Mouse (Mus musculus): ENCODE measurements around the gene Ppp1r14d. TPM values are rescaled to one million over a fixed set of nuclear protein-coding genes. Genes with fewer than 3 reads are reported as not detected.
A peak's percentile ranks its signal among the peaks of the same experiment; 100 is the strongest.

The Ppp1r14d gene
- polyA plus RNA-seq, 1 experiment, result not detected

GRCm38 (mm10) chr2:119238671-119239070 is 9.0 kb upstream of the Ppp1r14d start:
- H3K27me3 ChIP-seq (replicated peaks), result peaks cover 89% of the 10 kb centered on the region
- no peak for TF ChIP-seq FLI1 (IDR thresholded peaks at IDR 0.05; ENCODE audit: low read length)
- no peak for TF ChIP-seq GATA1 (IDR thresholded peaks at IDR 0.05; ENCODE audit: borderline replicate concordance, low read length)
- H3K36me3 ChIP-seq (replicated peaks; ENCODE audit: low read length), result no peaks in the 10 kb centered on the region
- no peak overlapping the region for H3K4me3 ChIP-seq (replicated peaks)
- H3K9me3 ChIP-seq, result no peaks in the 10 kb centered on the region
- H3K4me1 ChIP-seq, result peaks cover 23% of the 10 kb centered on the region

DNA sequence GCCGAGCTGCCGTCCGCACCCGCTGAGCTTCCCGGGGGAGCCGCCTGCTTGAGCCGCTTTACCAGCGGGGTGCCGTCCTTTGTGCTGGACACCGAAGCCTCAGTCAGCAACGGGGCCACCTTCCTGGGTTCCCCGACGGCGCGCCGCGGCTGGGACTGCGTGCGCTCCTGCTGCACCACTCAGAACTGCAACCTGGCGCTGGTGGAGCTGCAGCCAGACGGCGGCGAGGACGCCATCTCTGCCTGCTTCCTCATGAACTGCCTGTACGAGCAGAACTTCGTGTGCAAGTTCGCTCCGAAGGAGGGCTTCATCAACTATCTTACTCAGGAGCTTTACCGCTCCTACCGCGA is 8.1 kb upstream of the Ppp1r14d start:
- Histone ChIP-seq H3K27me3 (replicated peaks) (peaks cover 93% of the 10 kb centered on the region), H3K4me3 (replicated peaks) (peak overlapping the region; percentile 90), H3K36me3 (replicated peaks; ENCODE audit: low read length) (no peaks in the 10 kb centered on the region), H3K9me3 (peaks cover 4% of the 10 kb centered on the region; the same call in 1 of the 2 replicates), H3K4me1 (peaks cover 23% of the 10 kb centered on the region)
- TF ChIP-seq GATA1 (IDR thresholded peaks at IDR 0.05; ENCODE audit: borderline replicate concordance, low read length) (no peak), FLI1 (IDR thresholded peaks at IDR 0.05; ENCODE audit: low read length) (no peak)

DNA sequence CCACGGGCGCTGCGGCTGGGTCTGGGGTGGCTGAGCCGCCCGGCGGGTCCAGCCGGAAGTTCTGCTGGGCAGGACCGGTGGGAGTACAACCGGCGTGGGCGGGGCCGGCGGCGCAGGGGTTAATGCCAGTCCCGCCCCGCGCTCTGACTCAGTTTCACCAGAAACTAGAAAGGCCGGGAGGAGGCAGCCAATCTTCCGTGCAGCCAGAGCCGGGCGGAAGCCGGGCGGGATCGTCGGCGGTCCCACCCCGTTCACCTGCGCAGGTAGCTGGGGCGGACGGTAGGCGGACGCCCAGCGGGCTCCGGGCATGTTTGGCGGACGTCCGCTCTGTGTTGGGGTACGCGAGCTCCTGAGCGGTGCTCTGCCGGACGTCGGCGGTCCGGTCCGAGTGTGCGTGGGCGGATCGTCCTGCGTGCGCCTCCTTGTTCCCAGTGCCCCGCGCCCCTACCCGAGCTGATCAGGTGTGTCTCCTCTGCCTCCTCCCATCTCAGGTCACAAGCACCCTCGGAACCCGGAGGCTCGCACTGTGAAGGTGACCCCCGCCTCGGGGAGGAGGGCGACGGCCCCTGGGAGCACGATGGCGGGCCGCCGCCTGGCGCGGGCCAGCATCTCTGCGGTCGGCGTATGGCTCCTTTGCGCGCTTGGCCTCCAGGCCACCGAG is 7.6 kb upstream of the Ppp1r14d start, which contains the start of gene Spint1:
TSS of gene Spint1 (plus strand) at position 153 of the 661 bp plus-strand sequence.
- Histone ChIP-seq H3K27me3 (replicated peaks) (peaks cover 89% of the 10 kb centered on the region), H3K9me3 (peaks cover 4% of the 10 kb centered on the region; the same call in 1 of the 2 replicates), H3K4me1 (peaks cover 19% of the 10 kb centered on the region), H3K36me3 (replicated peaks; ENCODE audit: low read length) (no peaks in the 10 kb centered on the region), H3K4me3 (replicated peaks) (peak within 1 kb of the TSS; percentile 90)
- TF ChIP-seq GATA1 (IDR thresholded peaks at IDR 0.05; ENCODE audit: borderline replicate concordance, low read length), result no peak
- no peak for TF ChIP-seq FLI1 (IDR thresholded peaks at IDR 0.05; ENCODE audit: low read length)

DNA sequence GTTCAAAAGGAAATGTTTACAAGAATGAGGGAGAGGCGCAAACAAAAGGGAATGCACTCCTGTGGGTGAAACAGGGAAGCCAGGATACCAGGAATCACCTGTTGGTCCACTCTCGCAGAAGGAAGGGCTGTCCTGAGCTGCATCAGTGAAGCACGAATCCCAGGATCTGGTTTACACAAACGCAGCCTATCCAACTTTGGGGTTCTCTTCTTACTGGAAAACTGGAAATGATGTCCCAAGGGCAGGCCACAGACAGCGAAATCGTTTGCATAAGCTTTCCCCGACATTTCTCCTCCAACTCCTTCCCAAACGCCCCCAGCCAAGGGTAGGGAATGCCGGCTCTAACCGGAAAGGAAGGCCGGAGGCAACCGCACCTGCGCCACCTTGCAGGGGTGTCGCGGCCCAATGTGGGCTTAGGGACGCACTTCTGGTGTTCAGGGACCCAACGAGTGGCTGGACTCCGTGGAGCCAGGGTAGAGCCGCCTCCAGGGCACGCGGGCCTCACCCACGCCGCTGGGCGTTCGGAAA is 7.0 kb upstream of the Ppp1r14d start:
- peaks cover 16% of the 10 kb centered on the region for H3K4me1 ChIP-seq
- TF ChIP-seq FLI1 (IDR thresholded peaks at IDR 0.05; ENCODE audit: low read length) (no peak), GATA1 (IDR thresholded peaks at IDR 0.05; ENCODE audit: borderline replicate concordance, low read length) (no peak)
- H3K4me3 ChIP-seq (replicated peaks), result peak overlapping the region; percentile 90
- peaks cover 4% of the 10 kb centered on the region; the same call in 1 of the 2 replicates for H3K9me3 ChIP-seq
- no peaks in the 10 kb centered on the region for H3K36me3 ChIP-seq (replicated peaks; ENCODE audit: low read length)
- H3K27me3 ChIP-seq (replicated peaks), result peaks cover 88% of the 10 kb centered on the region

DNA sequence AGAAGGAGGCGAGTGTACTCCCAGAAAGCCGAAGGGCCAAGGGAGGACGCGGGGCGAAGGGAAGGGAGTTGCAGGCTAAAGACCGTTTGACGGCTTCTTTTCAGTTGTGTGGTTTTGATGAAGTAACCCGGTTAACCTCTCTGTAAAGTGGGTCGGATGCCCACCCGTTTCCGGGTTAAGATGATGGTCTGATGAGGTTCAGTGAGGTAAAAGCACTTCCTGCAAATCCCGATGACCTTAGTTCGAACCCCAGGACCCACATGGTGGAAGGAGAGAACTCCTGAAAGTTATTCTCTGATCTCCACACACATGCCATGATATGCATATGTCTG is 20.6 kb downstream of the Ppp1r14d start:
- peak overlapping the region; percentile 99 for H3K4me3 ChIP-seq (replicated peaks)
- no peaks in the 10 kb centered on the region for H3K27me3 ChIP-seq (replicated peaks)
- no peaks in the 10 kb centered on the region for H3K9me3 ChIP-seq
- TF ChIP-seq FLI1 (IDR thresholded peaks at IDR 0.05; ENCODE audit: low read length) (no peak), GATA1 (IDR thresholded peaks at IDR 0.05; ENCODE audit: borderline replicate concordance, low read length) (no peak)
- H3K4me1 ChIP-seq, result peaks cover 27% of the 10 kb centered on the region
- H3K36me3 ChIP-seq (replicated peaks; ENCODE audit: low read length), result peaks cover 39% of the 10 kb centered on the region

- Histone ChIP-seq H3K4me3 (replicated peaks) (peak within 1 kb of the TSS; percentile 99), H3K36me3 (replicated peaks; ENCODE audit: low read length) (peaks cover 34% of the 10 kb centered on the region), H3K27me3 (replicated peaks) (no peaks in the 10 kb centered on the region), H3K9me3 (no peaks in the 10 kb centered on the region), H3K4me1 (peaks cover 33% of the 10 kb centered on the region)
- TF ChIP-seq FLI1 (IDR thresholded peaks at IDR 0.05; ENCODE audit: low read length) (no peak), GATA1 (IDR thresholded peaks at IDR 0.05; ENCODE audit: borderline replicate concordance, low read length) (no peak)
These were observed 21.1 kb downstream of the Ppp1r14d start, which contains the start of the genes Zfyve19 and Dnajc17 for GRCm38 (mm10) chr2:119208344-119209175. Gene Zfyve19, plus strand, starts transcription at chr2:119208617. Gene Dnajc17, minus strand, starts transcription at chr2:119208795.

- no peak for TF ChIP-seq GATA1 (IDR thresholded peaks at IDR 0.05; ENCODE audit: borderline replicate concordance, low read length)
- Histone ChIP-seq H3K4me1 (peaks cover 33% of the 10 kb centered on the region), H3K27me3 (replicated peaks) (no peaks in the 10 kb centered on the region), H3K4me3 (replicated peaks) (peak overlapping the region; percentile 99), H3K9me3 (no peaks in the 10 kb centered on the region), H3K36me3 (replicated peaks; ENCODE audit: low read length) (peaks cover 28% of the 10 kb centered on the region)
These were observed 21.8 kb downstream of the Ppp1r14d start for GRCm38 (mm10) chr2:119207961-119208343.

DNA sequence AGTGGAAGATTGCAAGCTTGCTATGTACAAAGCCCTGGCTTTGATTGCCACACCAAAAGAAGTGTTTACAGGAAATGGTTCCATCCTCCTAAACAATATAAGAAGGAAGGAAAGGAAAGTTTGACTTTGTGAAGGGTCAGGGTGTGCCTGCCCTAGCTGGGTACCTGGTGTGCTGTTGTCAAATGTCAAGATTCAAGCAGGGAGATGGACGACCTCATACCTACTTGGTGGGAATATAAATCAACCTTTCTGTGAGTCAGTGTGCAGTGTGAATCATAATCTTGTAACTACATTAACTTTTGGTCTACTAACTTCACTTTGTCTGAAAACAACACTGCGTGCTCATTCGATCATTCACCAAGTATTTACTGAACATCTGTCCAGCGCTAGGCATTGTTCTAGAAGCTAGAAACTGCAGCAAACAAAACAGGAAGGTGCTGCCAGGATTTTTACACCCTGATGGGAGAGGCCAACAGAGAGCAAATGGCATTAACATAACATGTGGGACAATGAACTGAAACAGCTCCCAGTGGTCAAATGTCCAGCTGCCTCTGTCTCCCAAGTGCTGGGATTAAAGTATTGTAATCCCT is 25.7 kb downstream of the Ppp1r14d start:
- peaks cover 18% of the 10 kb centered on the region for H3K4me1 ChIP-seq
- H3K27me3 ChIP-seq (replicated peaks), result peaks cover 2% of the 10 kb centered on the region
- no peak overlapping the region for H3K4me3 ChIP-seq (replicated peaks)
- H3K9me3 ChIP-seq, result no peaks in the 10 kb centered on the region
- H3K36me3 ChIP-seq (replicated peaks; ENCODE audit: low read length), result no peaks in the 10 kb centered on the region
- no peak for TF ChIP-seq FLI1 (IDR thresholded peaks at IDR 0.05; ENCODE audit: low read length)
- no peak for TF ChIP-seq GATA1 (IDR thresholded peaks at IDR 0.05; ENCODE audit: borderline replicate concordance, low read length)

- no peak overlapping the region for H3K4me3 ChIP-seq (replicated peaks)
- H3K27me3 ChIP-seq (replicated peaks), result peaks cover 4% of the 10 kb centered on the region
- H3K36me3 ChIP-seq (replicated peaks; ENCODE audit: low read length), result no peaks in the 10 kb centered on the region
- TF ChIP-seq GATA1 (IDR thresholded peaks at IDR 0.05; ENCODE audit: borderline replicate concordance, low read length), result no peak
- TF ChIP-seq FLI1 (IDR thresholded peaks at IDR 0.05; ENCODE audit: low read length), result no peak
- peaks cover 19% of the 10 kb centered on the region for H3K4me1 ChIP-seq
- H3K9me3 ChIP-seq, result no peaks in the 10 kb centered on the region
These were observed 26.7 kb downstream of the Ppp1r14d start for GRCm38 (mm10) chr2:119202914-119203453.

All from megakaryocyte, embryonic 14.5 days (primary cell).